Mouse (Mus musculus): ENCODE data around the gene Ren1. TPM values are rescaled to one million over a fixed set of nuclear protein-coding genes. Genes with fewer than 3 reads are reported as not detected.

Ren1 gene
- total and polyA plus RNA-seq, 3 experiments = not detected

DNA sequence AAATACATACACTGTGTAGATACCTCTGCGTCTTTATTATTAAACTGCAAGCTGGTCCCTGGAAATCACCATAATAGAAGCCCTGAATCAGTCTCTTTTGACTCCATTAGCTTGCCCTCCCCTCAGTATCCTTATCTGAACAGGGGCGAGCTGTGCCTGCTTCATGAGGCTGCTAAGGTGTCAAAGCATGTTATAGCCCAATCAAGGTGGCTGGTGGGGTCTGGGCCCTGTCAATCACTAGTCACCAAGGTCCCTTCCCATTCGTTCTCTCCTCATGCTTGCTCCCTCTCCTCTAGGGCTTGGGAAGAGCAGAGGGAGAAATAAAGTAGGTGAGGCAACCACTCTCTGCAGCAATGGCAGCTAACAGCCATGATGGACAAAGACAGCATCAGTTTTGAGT, 3.1 kb upstream of the Ren1 start:
- Histone ChIP-seq H3K27me3 (ENCODE audit: insufficient read depth, low read length) (peaks cover 11% of the 10 kb centered on the region), H3K4me3 (ENCODE audit: low read depth, low read length) (no peak overlapping the region)
- DNase-seq (ENCODE audit: low spot score) = no peak

DNA sequence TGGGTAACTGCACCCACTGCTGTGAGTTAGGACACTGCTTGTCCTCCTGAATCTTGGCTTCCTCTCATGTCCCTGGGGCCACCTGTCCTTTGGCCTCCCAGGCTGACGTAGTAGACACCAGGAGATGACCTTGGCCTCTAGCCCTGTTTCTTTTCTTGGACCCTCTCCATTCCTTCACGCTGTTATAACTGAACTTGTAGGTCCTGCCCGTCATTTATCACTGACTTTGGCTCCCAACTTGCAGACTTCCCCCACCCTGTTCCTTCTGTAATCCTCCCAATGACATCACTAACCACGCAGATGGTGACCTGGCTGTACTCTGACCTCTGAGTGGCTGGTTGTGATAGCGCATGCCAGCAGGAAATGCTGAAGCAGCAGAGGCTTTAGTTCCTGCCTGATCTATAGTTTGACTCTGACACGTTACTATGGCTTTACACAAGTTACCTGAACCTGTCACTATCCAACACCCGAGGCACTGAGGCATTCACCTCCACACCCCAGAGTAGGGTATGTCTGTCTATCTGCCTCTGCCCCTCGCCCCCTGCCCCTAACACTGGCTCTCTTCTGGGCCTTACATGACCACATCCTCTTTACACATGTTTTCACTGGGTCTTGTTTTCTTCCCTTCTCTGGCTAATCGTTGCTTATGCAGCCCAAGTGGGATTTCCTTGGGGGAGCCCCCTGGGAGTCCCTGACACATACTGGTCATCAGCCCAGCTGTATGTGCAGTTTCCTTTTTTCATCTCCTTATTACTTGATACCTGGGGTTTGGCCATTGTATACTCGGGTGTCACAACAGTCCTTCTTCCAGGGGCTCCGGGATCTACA, 2.4 kb upstream of the Ren1 start:
- no peaks in the 10 kb centered on the region for H3K36me3 ChIP-seq (replicated peaks)
- no peak for TF ChIP-seq CTCF (IDR thresholded peaks at IDR 0.05; ENCODE audit: low read depth, low read length)
- TF ChIP-seq GATA2 (IDR thresholded peaks at IDR 0.05; ENCODE audit: borderline replicate concordance, low read depth, low read length) = no peak
- no peak for TF ChIP-seq GATA1 (IDR thresholded peaks at IDR 0.05; ENCODE audit: borderline replicate concordance, low read length)
- TF ChIP-seq POLR2AphosphoS5 (IDR thresholded peaks at IDR 0.05; ENCODE audit: insufficient replicate concordance, low read depth, low read length) = no peak
- no peak for TF ChIP-seq TAL1 (conservative IDR thresholded peaks at IDR 0.05; ENCODE audit: low read depth, low read length)
- no peak for ATAC-seq (ENCODE audit: extremely low read depth, insufficient number of reproducible peaks, low FRiP score, poor library complexity, severe bottlenecking)
- no peak for DNase-seq (ENCODE audit: low spot score)
- H3K4me3 ChIP-seq (ENCODE audit: low read depth, low read length) = no peak overlapping the region
- H3K4me1 ChIP-seq (ENCODE audit: insufficient read depth, low read depth, low read length) = no peaks in the 10 kb centered on the region
- H3K27me3 ChIP-seq (ENCODE audit: insufficient read depth, low read length) = peaks cover 14% of the 10 kb centered on the region
- H3K9me3 ChIP-seq (replicated peaks) = no peaks in the 10 kb centered on the region

More for the DNA sequence above, 3.1 kb upstream of the Ren1 start:
- no peaks in the 10 kb centered on the region for H3K36me3 ChIP-seq (replicated peaks)
- no peak for ATAC-seq (ENCODE audit: extremely low read depth, insufficient number of reproducible peaks, low FRiP score, poor library complexity, severe bottlenecking)
- TF ChIP-seq POLR2AphosphoS5 (IDR thresholded peaks at IDR 0.05; ENCODE audit: insufficient replicate concordance, low read depth, low read length) (no peak), GATA2 (IDR thresholded peaks at IDR 0.05; ENCODE audit: borderline replicate concordance, low read depth, low read length) (no peak), GATA1 (IDR thresholded peaks at IDR 0.05; ENCODE audit: borderline replicate concordance, low read length) (no peak), TAL1 (conservative IDR thresholded peaks at IDR 0.05; ENCODE audit: low read depth, low read length) (no peak), CTCF (IDR thresholded peaks at IDR 0.05; ENCODE audit: low read depth, low read length) (no peak)
- no peaks in the 10 kb centered on the region for H3K9me3 ChIP-seq (replicated peaks)
- H3K4me1 ChIP-seq (ENCODE audit: insufficient read depth, low read depth, low read length) = no peaks in the 10 kb centered on the region

DNA sequence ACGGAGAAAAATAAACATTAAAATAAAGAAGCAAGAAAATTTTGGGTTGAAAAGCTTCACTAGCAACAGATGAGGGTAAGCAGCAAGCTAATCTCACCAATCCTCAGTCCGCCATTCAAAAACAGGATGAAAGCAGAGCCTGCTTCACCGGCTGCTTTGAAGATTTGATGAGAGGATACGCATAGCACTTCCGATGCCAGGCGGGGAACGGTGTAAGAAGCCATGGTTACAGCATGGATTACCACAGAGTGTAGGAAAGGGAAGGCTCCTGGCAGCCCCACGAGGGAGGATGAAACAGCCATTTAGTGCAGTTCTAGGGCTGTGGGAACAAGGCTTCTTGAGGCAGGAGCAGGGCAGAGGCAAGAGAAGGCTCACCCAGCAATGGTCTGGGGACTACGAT, 1.5 kb downstream of the Ren1 start:
- no peak for DNase-seq (ENCODE audit: low spot score)
- TF ChIP-seq CTCF (IDR thresholded peaks at IDR 0.05; ENCODE audit: low read depth, low read length) (no peak), GATA2 (IDR thresholded peaks at IDR 0.05; ENCODE audit: borderline replicate concordance, low read depth, low read length) (no peak), GATA1 (IDR thresholded peaks at IDR 0.05; ENCODE audit: borderline replicate concordance, low read length) (no peak), TAL1 (conservative IDR thresholded peaks at IDR 0.05; ENCODE audit: low read depth, low read length) (no peak), POLR2AphosphoS5 (IDR thresholded peaks at IDR 0.05; ENCODE audit: insufficient replicate concordance, low read depth, low read length) (no peak)
- H3K4me1 ChIP-seq (ENCODE audit: insufficient read depth, low read depth, low read length) = no peaks in the 10 kb centered on the region
- H3K9me3 ChIP-seq (replicated peaks) = no peaks in the 10 kb centered on the region
- no peaks in the 10 kb centered on the region for H3K36me3 ChIP-seq (replicated peaks)
- H3K4me3 ChIP-seq (ENCODE audit: low read depth, low read length) = no peak overlapping the region
- ATAC-seq (ENCODE audit: extremely low read depth, insufficient number of reproducible peaks, low FRiP score, poor library complexity, severe bottlenecking) = no peak
- peaks cover 24% of the 10 kb centered on the region for H3K27me3 ChIP-seq (ENCODE audit: insufficient read depth, low read length)

DNA sequence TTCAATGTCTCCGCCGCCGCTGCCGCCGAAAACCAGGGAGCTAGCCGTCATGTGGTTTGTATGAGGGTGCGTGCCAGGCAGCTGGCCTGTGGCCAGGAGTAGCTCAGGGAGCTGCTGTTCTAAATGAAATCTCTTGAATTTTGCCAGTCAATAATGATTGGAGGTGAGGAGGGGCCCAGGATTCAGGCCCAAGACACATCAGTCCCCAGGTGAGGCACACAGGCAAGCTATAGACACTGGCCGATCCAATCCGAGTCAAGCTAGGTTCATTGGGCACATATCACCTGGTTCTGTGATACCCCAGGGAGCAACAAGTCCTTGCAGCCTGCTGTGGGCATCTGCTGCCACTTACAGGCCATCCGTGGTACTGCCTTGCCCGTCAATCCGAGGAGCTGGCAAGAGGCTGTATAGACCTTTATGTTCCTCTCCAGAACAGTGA, 3.1 kb downstream of the Ren1 start:
- ATAC-seq (ENCODE audit: extremely low read depth, insufficient number of reproducible peaks, low FRiP score, poor library complexity, severe bottlenecking) (no peak), DNase-seq (ENCODE audit: low spot score) (no peak)
- peaks cover 21% of the 10 kb centered on the region for H3K27me3 ChIP-seq (ENCODE audit: insufficient read depth, low read length)
- H3K4me3 ChIP-seq (ENCODE audit: low read depth, low read length) = no peak overlapping the region
- TF ChIP-seq CTCF (IDR thresholded peaks at IDR 0.05; ENCODE audit: low read depth, low read length) = peak; percentile 83
- no peak for TF ChIP-seq GATA1 (IDR thresholded peaks at IDR 0.05; ENCODE audit: borderline replicate concordance, low read length)
- no peaks in the 10 kb centered on the region for H3K9me3 ChIP-seq (replicated peaks)
- no peaks in the 10 kb centered on the region for H3K4me1 ChIP-seq (ENCODE audit: insufficient read depth, low read depth, low read length)
- H3K36me3 ChIP-seq (replicated peaks) = no peaks in the 10 kb centered on the region

DNA sequence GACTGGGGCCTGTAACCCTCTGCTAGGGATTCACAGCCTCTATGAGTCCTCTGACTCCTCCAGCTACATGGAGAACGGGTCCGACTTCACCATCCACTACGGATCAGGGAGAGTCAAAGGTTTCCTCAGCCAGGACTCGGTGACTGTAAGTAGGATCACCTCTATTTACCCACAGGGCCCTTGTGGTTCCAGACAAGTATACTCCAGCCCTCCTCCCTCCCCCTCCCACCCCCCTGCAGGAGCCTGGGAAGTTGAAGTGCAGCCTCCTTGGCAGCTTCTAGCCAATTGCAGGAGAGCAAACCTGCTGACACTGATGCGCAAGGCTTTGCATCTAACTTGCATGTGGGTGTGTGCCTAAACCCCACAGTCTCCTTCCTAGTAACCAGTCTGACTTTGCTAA, 5.2 kb downstream of the Ren1 start:
- no peak overlapping the region for H3K4me3 ChIP-seq (ENCODE audit: low read depth, low read length)
- peaks cover 27% of the 10 kb centered on the region for H3K27me3 ChIP-seq (ENCODE audit: insufficient read depth, low read length)
- no peaks in the 10 kb centered on the region for H3K9me3 ChIP-seq (replicated peaks)
- H3K36me3 ChIP-seq (replicated peaks) = no peaks in the 10 kb centered on the region
- ATAC-seq (ENCODE audit: extremely low read depth, insufficient number of reproducible peaks, low FRiP score, poor library complexity, severe bottlenecking) (no peak), DNase-seq (ENCODE audit: low spot score) (no peak)
- TF ChIP-seq POLR2AphosphoS5 (IDR thresholded peaks at IDR 0.05; ENCODE audit: insufficient replicate concordance, low read depth, low read length) = no peak
- no peak for TF ChIP-seq GATA2 (IDR thresholded peaks at IDR 0.05; ENCODE audit: borderline replicate concordance, low read depth, low read length)
- TF ChIP-seq TAL1 (conservative IDR thresholded peaks at IDR 0.05; ENCODE audit: low read depth, low read length) = no peak
- TF ChIP-seq CTCF (IDR thresholded peaks at IDR 0.05; ENCODE audit: low read depth, low read length) = no peak
- TF ChIP-seq GATA1 (IDR thresholded peaks at IDR 0.05; ENCODE audit: borderline replicate concordance, low read length) = no peak
- H3K4me1 ChIP-seq (ENCODE audit: insufficient read depth, low read depth, low read length) = no peaks in the 10 kb centered on the region

DNA sequence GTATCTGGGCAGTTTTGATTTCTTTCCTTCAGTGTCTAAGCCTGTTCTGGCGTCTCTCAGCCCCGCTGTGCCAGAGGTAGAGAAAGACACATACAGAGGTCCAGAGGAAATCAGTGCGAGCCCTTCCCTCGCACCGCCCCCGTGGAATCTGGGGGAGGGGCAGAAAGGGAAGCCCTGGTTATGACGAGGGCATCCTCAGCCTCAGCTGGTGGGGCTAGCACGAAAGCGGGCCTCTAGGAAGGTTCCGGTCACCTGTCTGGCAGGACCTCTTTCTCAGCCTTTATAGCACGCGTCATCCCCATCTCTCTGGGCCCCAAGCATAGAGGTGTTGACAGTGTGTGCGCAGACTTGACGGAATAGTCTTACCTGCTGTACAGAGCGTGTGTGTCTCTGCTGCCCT, 5.6 kb downstream of the Ren1 start:
- TF ChIP-seq TAL1 (conservative IDR thresholded peaks at IDR 0.05; ENCODE audit: low read depth, low read length) (no peak), GATA2 (IDR thresholded peaks at IDR 0.05; ENCODE audit: borderline replicate concordance, low read depth, low read length) (no peak), CTCF (IDR thresholded peaks at IDR 0.05; ENCODE audit: low read depth, low read length) (no peak), GATA1 (IDR thresholded peaks at IDR 0.05; ENCODE audit: borderline replicate concordance, low read length) (no peak)
- Histone ChIP-seq H3K4me1 (ENCODE audit: insufficient read depth, low read depth, low read length) (no peaks in the 10 kb centered on the region), H3K9me3 (replicated peaks) (no peaks in the 10 kb centered on the region), H3K4me3 (ENCODE audit: low read depth, low read length) (no peak overlapping the region), H3K36me3 (replicated peaks) (no peaks in the 10 kb centered on the region), H3K27me3 (ENCODE audit: insufficient read depth, low read length) (peaks cover 27% of the 10 kb centered on the region)
- DNase-seq (ENCODE audit: low spot score) = no peak
- no peak for ATAC-seq (ENCODE audit: extremely low read depth, insufficient number of reproducible peaks, low FRiP score, poor library complexity, severe bottlenecking)
